In genomic region chr1:89457126-89458031, GRCm38 (mm10) we compare ENCODE assay signal across 9 mouse cellular contexts. TPM values are rescaled to one million over a fixed set of nuclear protein-coding genes. Genes with fewer than 3 reads are reported as not detected.
DNase-seq lines count a peak whose midpoint lies in the region; ATAC-seq and TF ChIP-seq lines count a peak whose summit lies in the region.
"Had no signal": no experiment of that assay in that cellular context is flagged by ENCODE, and none has a peak within 500 bp of the region (broad histone marks: within the 10 kb centered on the region; RNA-seq: fewer than 3 reads in every experiment).

No protein-coding gene starts in this region.

- TF ChIP-seq EP300 in heart, postnatal 0 days (IDR thresholded peaks at IDR 0.05; ENCODE audit: low read depth): no peak

- 68% methylated on average over 17 of the region's 17 CpGs for WGBS in heart, postnatal 0 days
- 65% methylated on average over 17 of the region's 17 CpGs for WGBS in intestine, embryonic 15.5 days
- 59% methylated on average over 17 of the region's 17 CpGs for WGBS in midbrain, postnatal 0 days

- DNase-seq in heart, postnatal 0 days (ENCODE audit: low spot score): no peak
- DNase-seq in heart, postnatal 10 days: no peak
- DNase-seq in cerebellum, postnatal 10 days: peak; percentile 46 to 59
- DNase-seq in midbrain, postnatal 0 days (ENCODE audit: low spot score): no peak
- DNase-seq in left cerebral cortex, adult 18-20 months (ENCODE audit: low spot score in 2 of 2): no peak
- no peak for DNase-seq in layer of hippocampus, adult 18-20 months (ENCODE audit: low spot score in 2 of 2)
- no peak for DNase-seq in adrenal gland, postnatal 14 days

- no peaks in the 10 kb centered on the region for H3K27me3 ChIP-seq in heart, postnatal 0 days (ENCODE audit: control insufficient read depth, insufficient read depth, low read length)
- no peaks in the 10 kb centered on the region for H3K27me3 ChIP-seq in intestine, embryonic 15.5 days (replicated peaks)
- H3K27me3 ChIP-seq in midbrain, postnatal 0 days (ENCODE audit: insufficient read depth, low read length): no peaks in the 10 kb centered on the region

- H3K27ac ChIP-seq in heart, postnatal 0 days (ENCODE audit: low read depth): no peak overlapping the region
- no peak overlapping the region for H3K27ac ChIP-seq in intestine, embryonic 15.5 days
- H3K27ac ChIP-seq in midbrain, postnatal 0 days (ENCODE audit: low read depth, low read length): no peak overlapping the region
- H3K27ac ChIP-seq: macrophage had no signal

- peaks cover 22% of the 10 kb centered on the region for H3K4me1 ChIP-seq in heart, postnatal 0 days (ENCODE audit: control insufficient read depth, insufficient read depth)
- peaks cover 36% of the 10 kb centered on the region for H3K4me1 ChIP-seq in intestine, embryonic 15.5 days (replicated peaks)
- peaks cover 9% of the 10 kb centered on the region for H3K4me1 ChIP-seq in midbrain, postnatal 0 days (ENCODE audit: insufficient read depth, low read length)

- no peaks in the 10 kb centered on the region for H3K36me3 ChIP-seq in heart, postnatal 0 days (replicated peaks; ENCODE audit: control insufficient read depth, insufficient read depth, low read length)
- no peaks in the 10 kb centered on the region for H3K36me3 ChIP-seq in intestine, embryonic 15.5 days
- H3K36me3 ChIP-seq in midbrain, postnatal 0 days (ENCODE audit: insufficient read depth, low read length): no peaks in the 10 kb centered on the region

- H3K9me3 ChIP-seq in heart, postnatal 0 days (replicated peaks; ENCODE audit: control insufficient read depth, low read length): peaks cover 7% of the 10 kb centered on the region; the same call in 1 of the 2 replicates
- H3K9me3 ChIP-seq in intestine, embryonic 15.5 days: no peaks in the 10 kb centered on the region
- no peaks in the 10 kb centered on the region for H3K9me3 ChIP-seq in midbrain, postnatal 0 days (ENCODE audit: low read length)

- TF ChIP-seq CTCF in heart, postnatal 0 days (IDR thresholded peaks at IDR 0.05; ENCODE audit: low read depth): no peak
- TF ChIP-seq CTCF in midbrain, postnatal 0 days (IDR thresholded peaks at IDR 0.05): no peak

- peak overlapping the region; percentile 99 for H3K4me2 ChIP-seq in heart, postnatal 0 days (ENCODE audit: low read depth, low read length)
- peak overlapping the region; percentile 94; the same call in 1 of the 2 replicates for H3K4me2 ChIP-seq in intestine, embryonic 15.5 days (replicated peaks)
- H3K4me2 ChIP-seq in midbrain, postnatal 0 days (ENCODE audit: low read depth, low read length, poor library complexity, severe bottlenecking): peak overlapping the region; percentile 69

- intact Hi-C loops in heart, postnatal 10 days (cut with DNase I): loop anchor here (2.0 kb wide), 1 partner anchor 65 kb away; no protein-coding TSS in a partner anchor

- H3K4me3 ChIP-seq in heart, postnatal 0 days (ENCODE audit: low read depth, low read length): no peak overlapping the region
- H3K4me3 ChIP-seq in intestine, embryonic 15.5 days (replicated peaks): no peak overlapping the region
- peak overlapping the region; percentile 65 for H3K4me3 ChIP-seq in midbrain, postnatal 0 days (ENCODE audit: low read depth, low read length)

- no peak for ATAC-seq in heart, postnatal 0 days (ENCODE audit: insufficient read depth, low read depth)
- ATAC-seq in intestine, embryonic 15.5 days: no peak
- ATAC-seq in midbrain, postnatal 0 days (ENCODE audit: low FRiP score): no peak

- H3K9ac ChIP-seq in heart, postnatal 0 days (replicated peaks; ENCODE audit: low read depth, low read length): no peak overlapping the region
- H3K9ac ChIP-seq in intestine, embryonic 15.5 days: no peak overlapping the region
- H3K9ac ChIP-seq in midbrain, postnatal 0 days (replicated peaks; ENCODE audit: low read length, poor library complexity, severe bottlenecking): 0 out of 2 replicates have a peak overlapping the region, but pooled peaks have one; percentile 74

RNA-seq across cellular contexts. Expression of gene Agap1, which starts 2.8 kb away (rescaled TPM):
- total RNA-seq in heart, postnatal 0 days (2014; rRNA removed; ENCODE audit: low replicate concordance): 21.0 and 38.2 TPM in 2 replicates
- 6.1 TPM in 2 replicates for polyA plus RNA-seq in heart, postnatal 0 days (2015; fragmentation: Nextera tagmentation; extraction: Ambion mirVana)
- total RNA-seq in heart, postnatal 10 days (2021): 10 to 100 TPM; 54.4 to 57.6 TPM
- polyA plus RNA-seq in intestine, embryonic 15.5 days (2015; fragmentation: Nextera tagmentation; extraction: Ambion mirVana): 9.4 and 10.9 TPM in 2 replicates
- total RNA-seq in midbrain, postnatal 0 days (2014; rRNA removed): 175 and 187 TPM in 2 replicates
- polyA plus RNA-seq in midbrain, postnatal 0 days (2015; fragmentation: Nextera tagmentation; extraction: Ambion mirVana): 40.4 and 45.9 TPM in 2 replicates
- 100 to 1,000 TPM; 224 to 253 TPM for total RNA-seq in left cerebral cortex, adult 18-20 months (2021)
- total RNA-seq in layer of hippocampus, adult 18-20 months (2021): 100 to 1,000 TPM; 289 to 304 TPM
- total RNA-seq in adrenal gland, postnatal 14 days (2021): 56.2 and 57.6 TPM in 2 replicates

Comparison
In these comparisons a context has a peak if more than half of its experiments do, and no peak if none do; other contexts are left out.
1. DNase-seq: peak in cerebellum, postnatal 10 days (2 of 2); none in heart, postnatal 0 days (single experiment), heart, postnatal 10 days (0 of 2), midbrain, postnatal 0 days (single experiment), left cerebral cortex, adult 18-20 months (0 of 2), layer of hippocampus, adult 18-20 months (0 of 2) and adrenal gland, postnatal 14 days (single experiment).
2. Peak in every context shown above with its lines, with median percentiles within 50 percentile points of each other: H3K4me2 ChIP-seq.